Mouse (Mus musculus) kidney, adult 2 months (tissue): ENCODE data around the gene Atp6v0e. TPM values are rescaled to one million over a fixed set of nuclear protein-coding genes. Genes with fewer than 3 reads are reported as not detected.
A peak's percentile ranks its signal among the peaks of the same experiment; 100 is the strongest.

Experiments
- DNase-seq: peaks from one replicate; pipeline ENCODE4 v3.0.0; 2021
- H3K27ac ChIP-seq: fragments of 200-500 bp; 2 replicates; pipeline ENCODE4 v1.5.1; 2012; ENCODE audit warnings: low read depth, low read length, control low read depth, inconsistent platforms; ENCODE audit not compliant: insufficient read depth
- H3K27me3 ChIP-seq: fragments of 200-500 bp; replicated peaks from 2 replicates; pipeline ENCODE4 v1.6.1; 2012; ENCODE audit warnings: mild to moderate bottlenecking, moderate library complexity, low read length, inconsistent platforms; ENCODE audit not compliant: control insufficient read depth, insufficient read depth
- H3K36me3 ChIP-seq: fragments of 200-500 bp; 2 replicates; pipeline ENCODE4 v1.6.1; 2012; ENCODE audit warnings: mild to moderate bottlenecking, moderate library complexity, low read length, inconsistent platforms; ENCODE audit not compliant: control insufficient read depth, insufficient read depth
- H3K4me1 ChIP-seq: fragments of 200-500 bp; 2 replicates; pipeline ENCODE4 v1.6.1; 2011; ENCODE audit warnings: low read length; ENCODE audit not compliant: control insufficient read depth, insufficient read depth
- H3K4me3 ChIP-seq: fragments of 200-500 bp; 2 replicates; pipeline ENCODE4 v1.5.1; 2011; ENCODE audit warnings: mild to moderate bottlenecking, low read depth, low read length, control low read depth; ENCODE audit not compliant: insufficient read depth
- CTCF ChIP-seq: fragments of 200-500 bp; conservative IDR thresholded peaks from 2 replicates; pipeline ENCODE4 v1.5.1; 2011; ENCODE audit warnings: low read depth, mild to moderate bottlenecking, control low read depth, low read length, moderate library complexity, mixed read lengths; ENCODE audit not compliant: insufficient read depth, insufficient read length
- POLR2A ChIP-seq: fragments of 200-500 bp; IDR thresholded peaks from one replicate; pipeline ENCODE4 v1.6.1; 2011; ENCODE audit warnings: low read depth, low read length, control low read depth
- WGBS: fragments of 180-500 bp; shearing (Covaris S2); methylation state at CpG from one replicate; pipeline ENCODE4 v1.1.7; 2018; 5-methylcytosine and 5-hydroxymethylcytosine counted together
- polyA plus RNA-seq: library from polyadenylated mRNA; depleted of rRNA; stranded (reverse); fragments of >200 nt; gene quantifications from 2 replicates; pipeline ENCODE4 v1.2.3, GENCODE M21; 2012

Atp6v0e gene
- polyA plus RNA-seq, 1 experiment, result 450 TPM

DNA sequence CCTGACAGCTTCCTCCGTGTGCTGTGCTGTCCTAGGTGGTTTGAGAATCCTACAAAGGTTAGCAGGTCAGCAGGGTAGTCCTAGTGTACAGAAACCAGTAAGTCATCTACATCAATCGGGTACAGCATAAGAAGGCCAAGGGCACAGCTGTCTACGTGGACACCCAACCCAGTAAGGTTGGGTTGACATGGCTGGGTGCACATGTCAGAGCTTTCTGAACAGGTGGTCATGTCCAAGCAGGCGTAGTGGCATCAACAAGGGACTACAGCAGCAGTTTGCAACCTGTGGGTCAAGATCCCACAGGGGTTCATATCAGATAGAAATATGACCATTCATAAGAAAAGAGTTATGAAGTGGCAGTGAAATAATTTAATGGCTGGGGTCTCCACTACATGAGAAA is 2.6 kb downstream of the Atp6v0e start:
- Histone ChIP-seq H3K27ac (no peak overlapping the region), H3K4me1 (0 out of 2 replicates have a peak, but pooled peaks cover 2% of the 10 kb centered on the region), H3K27me3 (no peaks in the 10 kb centered on the region), H3K4me3 (no peak overlapping the region), H3K36me3 (no peaks in the 10 kb centered on the region)
- DNase-seq, result no peak
- 70% methylated on average over 4 of the region's 4 CpGs for WGBS
- no peak for TF ChIP-seq CTCF
- no peak for TF ChIP-seq POLR2A

- DNase-seq, result no peak
- Histone ChIP-seq H3K36me3 (no peaks in the 10 kb centered on the region), H3K27ac (no peak overlapping the region), H3K4me3 (no peak overlapping the region), H3K4me1 (0 out of 2 replicates have a peak, but pooled peaks cover 2% of the 10 kb centered on the region), H3K27me3 (no peaks in the 10 kb centered on the region)
- no peak for TF ChIP-seq CTCF
- TF ChIP-seq POLR2A, result no peak
- WGBS, result 44% methylated on average over 4 of the region's 4 CpGs
Measured at GRCm38 (mm10) chr17:26671268-26671667, 8.2 kb downstream of the Atp6v0e start.

DNA sequence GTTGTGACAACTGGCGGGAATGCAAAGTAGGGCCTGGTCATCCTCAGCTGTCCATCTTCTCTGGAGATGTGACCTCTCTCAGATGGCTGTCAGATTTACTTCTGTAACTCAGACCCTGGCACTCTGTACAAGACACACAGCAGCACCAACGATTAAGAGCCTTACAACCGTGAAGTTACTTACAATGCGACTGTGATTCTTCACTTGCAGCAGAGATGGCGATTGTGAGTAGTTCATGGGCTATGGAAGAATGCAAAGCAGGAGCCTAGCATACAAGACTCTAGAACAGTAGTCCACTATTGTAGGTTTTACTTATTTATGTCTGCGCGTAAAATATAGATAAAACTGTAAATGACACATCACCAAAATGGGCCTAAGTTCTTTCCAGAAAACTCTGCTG is 12.8 kb downstream of the Atp6v0e start:
- TF ChIP-seq POLR2A (no peak), CTCF (no peak)
- Histone ChIP-seq H3K27me3 (no peaks in the 10 kb centered on the region), H3K4me3 (peak overlapping the region; percentile 81), H3K36me3 (no peaks in the 10 kb centered on the region), H3K27ac (no peak overlapping the region; the same call in 1 of the 2 replicates), H3K4me1 (peaks cover 18% of the 10 kb centered on the region; the same call in 1 of the 2 replicates)
- 20% methylated on average over 7 of the region's 7 CpGs for WGBS
- DNase-seq, result no peak

DNA sequence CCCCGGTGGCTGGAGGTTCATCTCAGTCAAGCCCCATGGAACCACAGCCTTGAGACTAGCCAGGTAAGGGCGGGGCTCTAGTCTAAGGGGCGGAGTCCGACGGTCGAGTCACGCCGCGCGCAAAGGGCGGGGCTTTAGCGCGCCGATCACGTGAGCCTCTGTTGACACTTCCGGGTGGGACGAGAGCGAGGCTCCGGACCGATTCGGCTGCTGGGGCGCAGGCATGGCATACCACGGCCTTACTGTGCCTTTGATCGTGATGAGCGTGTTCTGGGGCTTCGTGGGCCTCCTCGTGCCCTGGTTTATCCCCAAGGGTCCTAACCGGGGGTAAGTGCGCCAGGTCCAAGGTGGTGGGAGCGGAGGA is 13.2 kb downstream of the Atp6v0e start:
- no peaks in the 10 kb centered on the region for H3K36me3 ChIP-seq
- H3K27ac ChIP-seq, result peak overlapping the region; percentile 96
- DNase-seq, result peak; percentile 96
- H3K4me1 ChIP-seq, result peaks cover 18% of the 10 kb centered on the region; the same call in 1 of the 2 replicates
- H3K4me3 ChIP-seq, result peak overlapping the region; percentile 81
- TF ChIP-seq POLR2A (peak; percentile 82), CTCF (no peak)
- under 1% methylated on average over 30 of the region's 30 CpGs for WGBS
- no peaks in the 10 kb centered on the region for H3K27me3 ChIP-seq

GRCm38 (mm10) chr17:26676616-26677376 is 13.8 kb downstream of the Atp6v0e start:
- Histone ChIP-seq H3K4me3 (peak overlapping the region; percentile 81), H3K4me1 (peaks cover 18% of the 10 kb centered on the region; the same call in 1 of the 2 replicates), H3K27me3 (no peaks in the 10 kb centered on the region), H3K36me3 (no peaks in the 10 kb centered on the region), H3K27ac (peak overlapping the region; percentile 96)
- no peak for TF ChIP-seq POLR2A
- 0 out of 2 replicates have a peak, but pooled peaks have one; percentile 9 for TF ChIP-seq CTCF
- under 1% methylated on average over 26 of the region's 26 CpGs for WGBS
- peak; percentile 75 for DNase-seq

DNA sequence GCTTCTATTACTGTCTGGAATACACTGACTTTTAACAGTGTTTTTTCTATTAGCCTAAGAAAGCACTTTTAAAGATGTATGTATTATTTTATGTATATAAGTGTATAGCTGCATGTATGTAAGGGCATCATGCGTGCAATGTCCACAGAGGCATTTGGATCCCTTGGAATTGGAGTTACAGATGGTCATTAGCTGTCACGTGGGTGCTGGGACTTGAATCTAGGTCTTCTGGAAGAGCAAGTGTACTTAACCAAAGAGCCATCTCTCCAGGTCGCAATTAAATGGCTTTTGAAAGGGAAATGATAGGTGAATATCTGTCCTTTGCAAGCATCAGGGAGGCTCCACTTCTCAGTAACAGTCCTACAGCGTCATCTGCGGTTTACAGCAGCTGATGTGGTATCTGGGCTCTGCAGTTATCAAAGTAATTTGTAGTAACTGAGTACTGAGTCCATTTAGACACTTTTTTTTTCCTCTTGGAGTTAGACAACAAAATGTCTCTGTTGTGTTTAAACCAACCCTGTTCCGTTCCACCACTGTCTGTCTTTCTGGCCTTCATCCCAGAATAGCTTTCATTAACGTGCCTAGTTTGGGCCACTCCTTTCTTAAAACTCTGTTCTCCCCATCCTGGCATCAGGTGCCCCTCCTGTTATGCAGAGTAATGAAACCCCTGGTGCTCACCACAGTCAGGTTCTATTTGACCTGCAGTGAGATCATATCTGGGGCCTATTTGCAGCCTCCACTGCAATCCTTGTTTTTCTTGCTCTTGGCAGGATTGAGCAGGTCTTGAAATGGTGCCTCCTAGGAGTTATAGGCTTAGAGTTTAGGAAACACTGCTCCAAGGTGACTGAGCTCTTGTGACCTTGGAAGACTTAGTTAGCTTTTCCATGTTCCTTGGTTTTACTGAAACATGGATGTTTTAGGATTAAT is 14.9 kb downstream of the Atp6v0e start:
- WGBS, result 54% methylated on average over 7 of the region's 7 CpGs
- TF ChIP-seq POLR2A, result no peak
- Histone ChIP-seq H3K27ac (peak overlapping the region; percentile 82), H3K4me3 (peak overlapping the region; percentile 24; the same call in 1 of the 2 replicates), H3K36me3 (no peaks in the 10 kb centered on the region), H3K27me3 (no peaks in the 10 kb centered on the region), H3K4me1 (peaks cover 18% of the 10 kb centered on the region; the same call in 1 of the 2 replicates)
- peak; percentile 71 for DNase-seq

DNA sequence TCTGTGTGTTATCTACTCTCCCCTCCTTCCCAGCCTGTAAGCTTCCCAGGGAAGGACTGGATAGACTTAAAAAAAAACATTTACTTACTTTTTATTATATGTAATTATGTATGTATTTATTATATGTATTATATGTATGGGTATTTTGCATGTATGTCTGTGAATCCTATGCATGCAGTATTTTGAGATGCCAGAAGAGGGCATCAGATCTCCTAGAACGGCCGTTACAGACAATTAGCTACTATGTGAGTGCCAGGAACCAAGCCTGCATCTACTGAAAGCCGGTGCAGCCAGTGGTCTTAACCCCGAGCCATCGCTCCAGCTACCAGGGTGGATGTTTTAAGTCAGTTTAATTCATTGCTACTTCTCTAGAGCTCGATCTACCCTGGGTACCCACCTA is 18.2 kb downstream of the Atp6v0e start:
- WGBS, result 91% methylated on average over 6 of the region's 6 CpGs
- TF ChIP-seq CTCF (no peak), POLR2A (no peak)
- Histone ChIP-seq H3K27ac (no peak overlapping the region), H3K36me3 (no peaks in the 10 kb centered on the region), H3K27me3 (no peaks in the 10 kb centered on the region), H3K4me1 (peaks cover 16% of the 10 kb centered on the region; the same call in 1 of the 2 replicates), H3K4me3 (no peak overlapping the region)
- DNase-seq, result no peak
